Mouse (Mus musculus): ENCODE measurements at regions not wholly inside any gene's neighbourhood (a gene's known extent, or its start where the extent isn't known, plus 50 kb on each side); places are given as distances from the start of the nearest gene placed in this dataset.

DNA sequence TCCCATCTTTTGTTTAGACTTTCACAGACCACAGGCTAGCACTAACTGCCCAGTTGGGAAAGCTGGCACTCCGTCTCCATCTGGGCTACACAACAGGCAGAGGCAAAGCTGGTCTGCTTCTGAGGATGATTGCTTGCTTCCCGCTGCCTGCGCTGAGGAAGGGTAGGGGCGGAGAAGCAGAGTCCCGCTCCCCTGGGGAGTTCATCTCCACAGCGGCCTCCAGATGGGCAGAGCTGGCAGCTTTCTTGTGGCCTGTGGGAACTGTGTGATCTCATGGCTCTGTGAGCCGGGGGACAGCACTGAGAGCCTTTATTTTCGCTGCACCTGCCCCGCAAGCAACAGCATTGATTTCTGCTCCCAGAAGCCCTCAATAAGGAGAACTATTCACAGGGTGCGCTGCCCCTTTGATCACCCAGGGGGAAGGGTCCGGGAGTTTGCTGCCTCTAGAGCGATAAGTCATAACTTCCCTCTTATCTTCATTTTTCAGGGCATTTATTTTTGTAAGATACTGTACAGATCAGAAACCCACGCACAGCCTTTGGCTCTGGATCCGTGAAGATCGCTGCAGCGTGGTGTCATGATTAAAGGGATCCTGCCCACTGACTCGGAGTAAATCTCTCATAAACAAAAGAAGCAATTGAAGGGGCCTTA is 155.7 kb downstream of the Gm9376 start:
- no peak for DNase-seq

DNA sequence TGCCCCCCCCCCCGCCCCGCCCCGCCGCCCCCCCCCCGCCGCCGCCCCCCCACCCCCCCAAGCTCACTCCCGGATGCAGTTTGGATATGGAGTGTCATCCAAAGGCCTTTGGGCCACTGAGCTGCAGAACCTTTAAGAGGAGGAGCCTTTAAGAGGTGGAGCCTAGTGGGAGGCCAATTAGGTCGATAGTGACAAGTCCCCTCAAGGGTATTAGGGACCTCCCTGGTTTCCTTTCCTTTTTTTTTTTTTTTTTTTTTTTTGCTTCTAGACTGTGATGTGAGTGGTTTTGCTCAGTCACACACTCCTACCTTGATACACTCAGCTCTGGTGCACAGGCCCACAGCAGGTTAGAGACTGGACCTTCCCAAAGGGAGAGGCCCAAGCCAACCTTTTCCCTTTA is 156.5 kb downstream of the Gm9376 start:
- DNase-seq = no peak

DNA sequence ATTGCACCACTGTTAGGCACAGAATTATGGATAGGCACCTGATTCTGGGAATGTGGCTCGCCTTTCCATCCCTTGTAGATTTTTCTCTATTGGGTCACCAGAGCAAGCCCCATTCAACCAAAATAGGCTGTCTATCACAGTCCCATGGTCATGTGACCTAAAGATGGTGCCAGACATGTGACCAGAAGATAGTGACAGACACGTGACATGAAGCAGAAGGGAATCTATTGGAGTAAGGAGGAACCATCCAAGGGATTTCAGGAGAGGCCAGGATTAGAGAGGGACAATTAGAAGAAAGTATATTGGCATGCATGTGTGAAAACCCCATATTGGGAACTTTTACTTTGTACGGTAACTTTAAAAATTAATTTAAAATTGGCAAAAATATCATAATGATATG is 159.8 kb downstream of the Gm9376 start:
- no peak for DNase-seq

GRCm38 (mm10) chr14:118430286-118430685 is 163.5 kb downstream of the Gm9376 start:
- DNase-seq = no peak

- no peak for DNase-seq
Observed at GRCm38 (mm10) chr14:118430740-118431139, 164.0 kb downstream of the Gm9376 start.

- DNase-seq = no peak
Observed at GRCm38 (mm10) chr14:118431241-118431882, 164.6 kb downstream of the Gm9376 start.

Data from kidney, adult 18-20 months (tissue).